Mouse (Mus musculus) heart, postnatal 10 days (tissue): Measurements from ENCODE around the gene Gm19684. TPM values are rescaled to one million over a fixed set of nuclear protein-coding genes. Genes with fewer than 3 reads are reported as not detected.
A peak's percentile ranks its signal among the peaks of the same experiment; 100 is the strongest.
"Not testable (repeated sequence)": the region's sequence is repeated elsewhere in the genome, so short reads cannot be mapped to it uniquely, and the experiment has no call there.

ENCODE experiments used
- DNase-seq, 2 experiments: peaks; one replicate each; pipeline ENCODE4 v3.0.0; 2021
- intact Hi-C: fragments of 180-260 bp; cut with DNase I; formaldehyde crosslinking; loops from one replicate; pipeline ENCODE4 v1.15.1; 2025
- total RNA-seq, 2 experiments: library from RNA; stranded (reverse); gene quantifications; 2 replicates each; pipeline ENCODE4 v1.2.3; 2021

The Gm19684 gene
- total RNA-seq, 2 experiments from 2014 or later, result 0.26 TPM; not detected in 1

- no peak for DNase-seq
Measured at GRCm38 (mm10) chr17:36169753-36170152, 48.3 kb downstream of the Gm19684 start.

GRCm38 (mm10) chr17:36170287-36170814, 48.9 kb downstream of the Gm19684 start:
- intact Hi-C loops, result no loop called here
- no peak for DNase-seq

More at GRCm38 (mm10) chr17:36169753-36170152, 48.3 kb downstream of the Gm19684 start:
- intact Hi-C loops, result no loop called here

- DNase-seq, intact Hi-C loops: not testable (repeated sequence)
Measured at GRCm38 (mm10) chr17:36176132-36176531, 54.7 kb downstream of the Gm19684 start.

- intact Hi-C loops, result not testable (repeated sequence)
- DNase-seq, result peak; percentile 13 to 17
Measured at GRCm38 (mm10) chr17:36178938-36179337, 57.5 kb downstream of the Gm19684 start.

Other genes with a start within 250 kb of the Gm19684 start
- 10 to 100 TPM; 24.7 to 29.2 TPM for gene Dhx16, start 241.9 kb upstream of the Gm19684 start, total RNA-seq
- 10 to 100 TPM; 64.8 to 69.8 TPM for gene 2310061I04Rik, start 224.2 kb upstream of the Gm19684 start, total RNA-seq
- gene Atat1, start 211.6 kb upstream of the Gm19684 start, total RNA-seq, result 10 to 100 TPM; 12.1 to 16.3 TPM
- gene Mrps18b, start 205.3 kb upstream of the Gm19684 start, total RNA-seq, result 10 to 100 TPM; 52.8 to 56.2 TPM
- gene Ppp1r10, start 205.2 kb upstream of the Gm19684 start, total RNA-seq, result 10 to 100 TPM; 43.3 to 45.1 TPM
- gene Abcf1, start 151.9 kb upstream of the Gm19684 start, total RNA-seq, result 10 to 100 TPM; 64.0 to 67.4 TPM
- 10 to 100 TPM; 32.8 to 33.1 TPM for gene Gnl1, start 141.8 kb upstream of the Gm19684 start, total RNA-seq
- 10 to 100 TPM in 1 of 2 experiments, 1 to 10 TPM in 1; 7.9 to 11.0 TPM for gene Prr3, start 141.4 kb upstream of the Gm19684 start, total RNA-seq
- 1 to 10 TPM; 2.2 to 3.3 TPM for gene H2-T24, start 101.1 kb upstream of the Gm19684 start, total RNA-seq
- 10 to 100 TPM; 16.6 TPM for gene H2-T23, start 88.8 kb upstream of the Gm19684 start, total RNA-seq
- gene H2-T22, start 78.9 kb upstream of the Gm19684 start, total RNA-seq, result 10 to 100 TPM; 11.0 to 11.8 TPM
- under 1 TPM in 1 of 2 experiments, not detected in 1; 0.15 TPM for gene Gm6034, start 78.7 kb upstream of the Gm19684 start, total RNA-seq
- gene Gm11127, start 63.3 kb upstream of the Gm19684 start, total RNA-seq, result 1 to 10 TPM; 2.1 to 2.4 TPM
- gene Gm7030, start 7.7 kb downstream of the Gm19684 start, total RNA-seq, result not detected
- gene Gm8909, start 46.9 kb downstream of the Gm19684 start, total RNA-seq, result under 1 TPM in 1 of 2 experiments, not detected in 1; 0.24 TPM
- gene H2-T3, start 68.6 kb downstream of the Gm19684 start, total RNA-seq, result under 1 TPM in 1 of 2 experiments, not detected in 1; 0.34 TPM
- gene Rpp21, start 136.4 kb downstream of the Gm19684 start, total RNA-seq, result 10 to 100 TPM; 33.4 to 34.7 TPM
- gene Trim39, start 150.6 kb downstream of the Gm19684 start, total RNA-seq, result 1 to 10 TPM; 7.8 to 8.0 TPM
- not detected for gene H2-M10.2, start 164.8 kb downstream of the Gm19684 start, total RNA-seq
- gene H2-M10.1, start 204.5 kb downstream of the Gm19684 start, total RNA-seq, result not detected
- gene H2-M10.3, start 246.7 kb downstream of the Gm19684 start, total RNA-seq, result not detected